Mouse (Mus musculus) lung, postnatal 25 days (tissue): ENCODE data around the gene Synrg.

ENCODE experiments used
- DNase-seq: peaks from one replicate; pipeline ENCODE4 v3.0.0; 2022; ENCODE audit warnings: low spot score

Synrg gene

DNA sequence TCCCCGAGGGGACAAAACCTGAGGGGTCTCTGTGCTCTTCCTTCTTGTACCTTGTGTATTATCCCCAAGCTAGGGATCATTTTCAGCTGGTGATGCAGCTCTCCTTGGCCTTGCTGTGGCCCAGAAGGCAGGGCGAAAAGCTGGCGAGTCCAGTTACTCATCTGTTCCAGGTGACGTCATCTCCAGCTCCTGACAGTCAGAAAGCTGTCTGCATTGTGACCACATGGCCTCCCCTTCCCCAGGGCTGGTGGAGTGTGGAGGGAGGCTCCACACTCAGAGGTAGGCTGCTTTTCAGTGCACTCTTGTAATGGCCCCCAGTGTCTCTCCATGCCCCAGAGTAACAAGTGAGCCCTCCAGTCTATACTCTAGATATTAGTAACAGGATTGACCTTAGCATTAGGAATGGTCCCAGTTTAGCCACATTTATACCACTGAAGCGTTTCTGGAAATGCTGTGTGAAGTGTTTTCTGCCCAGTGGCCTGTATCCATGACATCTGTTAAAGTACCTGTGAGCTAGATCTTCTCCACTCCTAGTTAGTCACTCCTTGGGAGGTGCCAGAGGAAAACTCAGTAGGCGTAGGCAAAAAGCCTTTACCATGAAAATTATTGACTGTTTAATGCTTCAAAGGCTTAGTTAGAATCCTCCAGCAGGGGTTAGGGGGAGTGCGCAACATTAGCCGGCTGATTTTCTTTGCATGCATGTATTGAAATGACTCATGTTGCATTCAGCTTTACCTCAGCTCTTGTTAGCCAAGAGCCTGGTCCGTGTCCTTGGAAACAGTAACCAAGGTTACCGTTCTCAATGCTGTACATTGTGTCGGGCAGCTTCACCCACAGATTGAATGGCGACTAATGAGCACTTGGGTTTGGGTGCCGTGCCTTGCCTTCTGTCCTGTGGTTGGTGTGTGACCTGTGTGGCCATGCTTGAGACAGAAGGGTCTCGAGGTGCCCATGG, 78.9 kb downstream of the Synrg start:
- no peak for DNase-seq

DNA sequence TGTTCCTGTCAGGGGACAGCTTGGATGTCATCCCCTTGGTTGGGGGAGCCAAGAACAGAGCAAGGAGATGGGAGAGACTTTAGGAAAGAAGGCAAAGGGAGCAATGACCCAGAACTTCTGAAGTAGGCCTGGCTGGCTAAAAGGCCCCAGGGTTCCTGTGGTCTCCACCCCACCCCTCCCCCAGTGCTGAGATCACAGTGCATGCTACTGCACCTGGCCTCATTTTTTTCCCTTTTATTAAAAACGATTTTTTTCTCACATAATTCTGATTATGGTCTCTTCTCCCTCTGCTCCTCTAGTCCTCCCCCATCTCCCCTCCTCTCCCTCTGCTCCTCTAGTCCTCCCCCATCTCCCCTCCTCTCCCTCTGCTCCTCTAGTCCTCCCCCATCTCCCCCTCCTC, 80.8 kb downstream of the Synrg start:
- DNase-seq = no peak

DNA sequence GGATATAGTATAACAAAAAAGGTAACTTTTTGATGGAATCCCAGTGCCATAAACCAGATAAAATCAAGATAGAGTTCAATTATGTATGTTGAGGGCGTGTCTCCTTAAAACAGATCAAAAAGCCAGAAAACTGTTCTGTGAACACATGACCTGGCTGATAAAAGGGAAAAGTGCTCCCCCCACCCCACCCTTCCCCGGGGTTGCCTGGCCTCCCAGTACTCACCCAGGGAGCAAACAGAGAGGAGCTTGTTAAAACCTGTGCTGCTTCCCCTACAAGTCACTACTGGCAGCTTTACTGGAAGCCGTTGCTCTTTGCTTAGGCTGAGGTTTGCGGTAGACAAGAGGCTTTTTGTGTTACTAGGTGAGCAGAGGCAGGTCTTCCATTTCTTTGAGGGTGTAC, 83.0 kb downstream of the Synrg start:
- no peak for DNase-seq

DNA sequence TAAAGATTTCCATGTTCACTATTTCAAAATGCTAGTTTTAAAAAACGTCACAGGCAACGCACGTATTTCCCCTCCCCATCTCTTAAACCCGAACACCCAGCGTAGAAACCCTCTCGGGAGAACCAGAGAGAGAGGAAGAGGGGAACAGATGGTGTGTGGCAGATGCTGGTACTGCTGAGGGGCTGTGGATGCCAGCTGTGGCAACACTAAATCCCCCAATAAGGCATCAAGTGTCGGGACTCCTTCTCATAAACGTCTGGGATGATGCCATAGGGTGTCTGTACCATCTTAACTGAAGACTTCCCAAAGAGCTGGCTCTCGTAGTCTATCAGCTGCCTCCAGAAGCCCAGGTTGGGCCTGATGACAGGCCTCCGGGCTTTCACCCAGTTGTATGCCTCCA, 84.2 kb downstream of the Synrg start:
- DNase-seq = no peak

DNA sequence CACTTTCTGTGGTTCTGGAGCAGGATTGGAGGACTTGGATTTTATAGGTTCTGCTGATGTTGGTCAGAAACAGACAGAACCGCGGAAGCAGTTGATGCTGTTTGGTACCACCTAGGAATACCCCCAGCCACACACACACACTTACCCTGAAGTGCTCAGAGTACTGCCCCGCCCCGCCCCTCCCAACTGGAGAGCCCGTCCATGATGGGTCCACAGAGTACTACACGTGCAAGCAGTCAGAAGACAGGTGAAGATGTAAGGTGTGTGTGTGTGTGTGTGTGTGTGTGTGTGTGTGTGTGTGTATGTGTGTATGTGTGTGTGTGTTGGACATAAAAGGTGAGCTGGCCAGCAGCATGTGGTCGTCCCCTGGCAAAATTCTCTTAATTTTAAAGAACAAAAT, 88.8 kb downstream of the Synrg start:
- DNase-seq = no peak

DNA sequence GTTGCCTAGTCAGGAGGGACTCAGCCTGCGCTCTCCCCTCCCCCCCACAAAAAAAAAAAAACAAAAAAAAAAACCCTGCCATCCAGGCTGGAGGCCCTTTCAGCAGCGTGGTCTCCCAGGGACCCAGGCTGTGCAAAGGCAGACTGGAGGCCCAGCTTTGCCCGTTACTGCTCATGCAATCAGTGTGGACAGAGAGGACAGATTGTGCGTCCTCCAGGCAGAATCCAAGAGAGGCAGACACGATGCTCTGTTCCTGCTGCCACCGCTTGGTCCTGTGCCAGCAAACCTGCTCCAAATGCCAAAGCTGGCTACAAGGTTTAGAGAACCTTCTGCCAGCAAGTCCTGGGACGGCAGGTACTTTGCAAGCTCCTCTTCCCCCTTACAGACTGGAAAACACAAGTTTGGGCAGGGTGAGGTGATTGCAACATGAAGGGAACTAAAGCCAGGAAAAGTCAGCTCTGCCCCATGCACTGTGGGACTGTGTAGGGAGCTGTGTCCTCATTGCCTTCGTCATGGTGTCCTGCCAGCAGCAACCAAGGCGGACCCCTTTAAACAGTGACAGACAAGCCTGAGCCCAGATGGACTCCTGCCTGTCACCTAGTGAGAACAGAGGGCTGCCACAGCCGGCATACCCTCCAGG, 89.4 kb downstream of the Synrg start:
- peak; percentile 43 for DNase-seq

DNA sequence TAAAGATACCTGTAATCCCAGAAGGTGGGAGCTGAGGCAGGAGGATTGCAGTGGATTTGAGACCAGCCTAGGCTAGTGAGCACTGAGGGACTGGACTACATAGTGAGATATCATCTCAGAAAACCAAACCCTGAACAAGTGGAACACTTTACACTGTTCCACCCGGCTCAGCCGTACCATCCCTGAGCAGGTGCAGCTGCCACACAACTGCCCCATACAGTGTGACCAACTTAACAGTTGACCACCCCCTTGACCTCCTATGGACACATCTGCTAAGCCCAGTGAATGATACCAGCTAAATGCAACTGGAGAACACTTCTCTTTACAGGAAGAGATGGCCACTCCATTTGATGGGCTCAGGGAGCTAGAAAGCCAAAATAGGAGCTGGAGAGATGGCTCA, 93.2 kb downstream of the Synrg start:
- no peak for DNase-seq

DNA sequence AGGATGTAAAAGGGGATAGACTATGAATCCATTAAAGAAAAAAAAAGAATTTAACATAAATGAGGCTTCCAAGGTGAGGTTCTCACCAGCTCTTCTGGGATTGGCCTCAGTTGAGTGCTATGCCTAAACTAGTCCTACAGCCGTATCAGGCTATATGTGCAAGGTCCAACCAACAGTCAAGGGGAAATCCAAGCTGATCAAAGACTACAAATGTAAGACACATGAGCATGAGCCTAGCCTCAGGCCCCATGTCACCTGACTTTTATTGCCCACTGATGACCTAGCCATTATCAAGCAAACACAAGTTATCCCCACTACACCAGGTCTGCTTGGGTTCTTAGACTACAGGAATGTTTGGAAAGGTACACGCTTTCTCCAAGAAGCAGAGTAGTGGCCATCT, 95.6 kb downstream of the Synrg start:
- no peak for DNase-seq

DNA sequence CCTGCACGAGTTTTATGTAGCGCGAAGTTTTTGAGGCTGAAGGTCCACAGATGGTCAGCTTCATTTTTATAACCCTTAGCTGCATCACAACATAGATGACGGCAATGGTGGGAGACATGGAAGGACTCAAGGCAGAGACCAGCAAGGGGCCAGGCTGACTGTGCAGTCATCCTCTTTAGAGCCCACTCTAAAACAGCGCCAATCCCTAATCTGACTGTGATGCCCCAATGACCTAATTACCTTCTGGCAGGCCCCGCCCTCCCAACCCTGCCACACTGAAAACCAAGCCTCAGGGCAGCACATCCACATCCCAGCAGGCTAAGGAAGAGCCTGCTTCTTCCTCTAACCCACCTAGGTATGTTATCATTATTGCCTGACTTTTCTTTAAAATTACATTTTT, 96.4 kb downstream of the Synrg start:
- no peak for DNase-seq

DNA sequence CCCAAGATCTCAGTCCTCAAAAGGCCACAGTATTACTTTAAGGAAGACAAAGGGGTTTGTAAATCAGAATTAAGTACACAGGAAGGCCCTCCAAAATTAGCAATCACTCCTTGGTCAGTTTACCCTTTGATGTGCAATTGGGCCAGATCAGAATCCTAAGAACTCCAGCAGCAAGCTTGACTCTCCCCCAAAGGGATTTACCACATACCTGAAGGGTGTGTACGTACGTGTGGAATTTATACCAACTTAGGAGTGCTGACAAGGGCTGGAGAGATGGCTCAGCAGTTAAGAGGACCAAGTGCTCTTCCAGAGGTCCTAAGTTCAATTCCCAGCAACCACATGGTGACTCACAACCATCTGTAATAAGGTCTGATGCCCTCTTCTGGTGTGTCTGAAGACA, 97.7 kb downstream of the Synrg start:
- no peak for DNase-seq

DNA sequence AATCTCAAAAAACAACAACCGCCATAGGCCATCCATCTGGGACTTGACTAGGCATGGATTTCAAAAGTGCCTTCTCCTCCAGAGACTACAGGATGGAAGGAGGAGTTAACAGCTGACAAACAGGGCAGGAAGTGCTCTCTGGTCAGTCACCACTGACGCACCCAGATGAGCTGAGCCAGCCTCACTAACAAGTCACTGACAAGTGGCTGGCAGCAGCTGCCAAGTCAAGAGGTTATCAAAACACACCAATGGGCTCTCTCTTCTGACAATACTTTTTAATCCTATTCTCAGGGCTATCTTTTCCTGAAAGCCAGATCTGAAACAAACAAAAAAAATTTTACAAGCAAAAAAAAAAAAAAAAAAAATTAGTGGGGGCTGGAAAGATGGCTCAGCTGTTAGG, 98.6 kb downstream of the Synrg start:
- peak; percentile 45 for DNase-seq

DNA sequence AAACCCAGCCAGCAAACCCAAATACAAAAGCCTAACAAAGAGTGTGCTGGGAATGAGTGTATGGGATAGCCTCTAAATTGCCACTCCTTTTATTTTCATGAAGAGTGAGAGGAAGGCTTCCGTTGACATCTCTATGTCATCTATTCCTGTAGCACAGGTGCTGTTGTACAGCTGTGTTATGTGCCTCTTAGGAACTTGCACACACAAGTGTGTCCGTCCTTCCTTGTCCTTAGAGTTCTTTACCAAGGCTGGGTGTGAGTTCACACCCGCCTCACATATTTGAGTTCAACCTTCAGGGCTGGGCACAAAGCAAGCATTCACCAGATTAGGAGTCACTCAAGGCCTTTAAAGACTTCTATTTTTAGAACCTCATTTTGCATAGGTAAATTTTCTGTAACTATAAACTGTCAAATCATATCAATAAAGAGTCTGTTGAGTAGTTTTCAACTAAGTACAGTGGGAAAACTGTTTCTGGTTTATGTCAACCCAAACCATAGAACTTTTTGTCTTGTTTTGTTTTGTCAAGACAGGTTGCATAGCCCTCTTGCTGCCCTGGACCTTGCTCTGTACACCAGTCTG, 99.5 kb downstream of the Synrg start:
- no peak for DNase-seq

DNA sequence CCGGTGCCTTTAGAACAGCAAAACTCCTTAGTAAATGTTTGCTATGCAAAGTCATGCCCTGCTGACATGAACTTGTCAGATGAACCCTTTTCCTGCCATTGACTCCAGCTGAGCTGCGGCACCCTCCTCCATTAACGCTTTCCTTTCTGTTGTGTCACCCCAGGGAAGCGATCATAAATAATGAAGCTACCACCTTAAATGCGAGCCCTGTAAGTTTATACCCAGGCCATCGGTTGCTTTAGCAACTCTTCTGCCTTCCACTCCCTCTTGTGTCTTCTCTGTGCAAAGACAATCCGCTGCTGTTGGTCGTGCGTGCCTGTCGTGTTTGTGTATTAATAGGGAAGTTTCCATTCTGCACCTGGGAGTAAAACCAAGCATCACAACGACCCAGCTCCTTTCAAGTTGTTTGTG, 101.8 kb downstream of the Synrg start:
- no peak for DNase-seq

DNA sequence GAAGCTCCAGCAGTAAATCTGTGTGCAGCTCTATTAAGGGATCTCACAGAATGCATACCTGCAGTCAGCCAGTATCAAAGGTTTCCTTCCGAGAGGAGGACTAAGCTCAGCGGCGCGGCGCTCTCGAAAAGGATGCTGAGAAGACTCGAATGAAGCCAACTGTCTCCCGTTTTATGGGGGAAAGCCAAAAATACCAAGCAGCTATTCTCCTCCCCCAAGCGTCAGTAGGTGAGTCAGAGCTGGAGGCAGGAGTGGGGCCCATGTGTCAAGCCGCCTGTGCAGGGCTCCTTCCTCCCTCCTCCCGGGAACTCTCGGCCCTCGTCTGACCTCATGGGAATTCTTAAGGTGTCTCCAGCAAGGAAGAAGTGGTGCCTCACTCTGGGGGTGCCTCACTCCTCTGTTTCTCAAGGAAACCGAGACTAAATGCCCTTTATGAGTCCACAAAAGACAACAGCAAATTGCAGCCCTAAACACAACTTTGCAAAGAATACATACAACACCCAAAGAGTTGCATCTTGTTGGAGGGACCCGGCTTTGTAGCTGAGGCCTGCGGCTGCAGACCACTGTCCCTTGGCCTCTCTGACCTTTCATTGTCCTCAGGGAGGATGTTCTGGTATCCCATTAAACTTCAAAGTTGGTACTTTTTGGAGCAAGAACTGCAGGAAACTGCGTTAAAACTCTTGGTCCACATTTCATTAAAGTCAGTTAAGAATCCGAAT, 102.9 kb downstream of the Synrg start:
- peak; percentile 67 for DNase-seq

DNA sequence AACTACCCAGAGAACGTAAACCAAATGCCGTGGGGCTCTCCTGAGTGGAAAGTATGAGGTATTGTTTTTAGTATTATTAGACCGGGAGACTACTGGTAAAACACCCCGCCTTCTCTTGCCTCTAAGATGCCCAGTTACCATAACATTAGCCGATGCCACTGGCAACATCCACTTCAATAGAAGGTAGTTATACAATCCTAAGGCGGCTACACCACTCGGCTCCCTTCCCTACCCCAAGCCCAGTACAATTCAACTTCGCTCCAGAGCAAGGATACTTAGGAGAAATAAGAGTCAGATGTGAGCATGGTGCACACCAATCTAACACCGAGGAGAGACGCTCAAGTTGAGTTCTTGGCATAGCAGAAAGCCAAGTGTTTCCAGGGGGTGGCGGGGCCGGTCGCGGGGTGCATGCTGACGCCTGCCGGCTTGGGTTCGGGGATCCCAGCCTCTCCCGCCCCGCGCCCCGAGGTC, 103.5 kb downstream of the Synrg start:
- DNase-seq = peak; percentile 59

DNA sequence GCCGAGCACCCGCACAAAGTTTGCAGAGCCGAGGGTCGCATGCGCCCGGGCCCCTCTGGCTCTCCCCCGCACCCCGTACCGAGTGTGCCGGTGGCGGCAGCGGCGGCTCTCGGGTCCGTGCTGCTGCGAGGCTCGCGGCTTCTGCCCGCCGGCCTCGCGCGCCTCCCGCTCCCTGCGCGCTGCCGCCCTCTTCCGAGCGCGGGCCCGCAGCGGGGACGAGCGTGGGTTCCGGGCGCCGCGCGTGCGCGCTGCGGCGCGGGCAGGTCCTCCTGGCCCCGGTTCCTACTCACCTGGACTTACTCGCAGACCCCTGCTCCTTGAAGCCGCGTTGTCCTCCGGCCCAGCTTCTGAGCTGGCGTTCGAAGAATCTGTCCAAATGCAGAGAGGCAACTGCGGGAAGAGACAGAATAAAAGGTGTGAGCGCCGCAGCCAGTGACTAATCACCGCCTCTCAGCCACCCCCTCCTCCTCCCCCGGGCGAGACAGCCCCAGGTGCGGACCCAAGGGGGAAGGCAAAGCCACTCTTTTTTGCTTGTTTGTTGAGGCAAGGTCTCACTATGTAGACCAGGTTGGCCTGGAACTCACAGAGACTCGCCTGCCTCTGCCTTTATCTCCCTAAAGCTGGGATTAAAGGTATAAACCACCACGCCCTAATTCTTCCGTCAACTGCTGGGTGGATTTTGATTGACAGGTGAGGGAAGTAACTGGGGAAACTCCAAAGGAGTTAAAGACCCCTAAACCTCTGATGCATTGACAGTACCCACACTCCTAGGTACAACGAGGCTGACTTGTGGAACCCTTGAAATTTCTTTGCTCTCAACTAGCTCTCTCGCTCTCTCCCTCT, 104.2 kb downstream of the Synrg start:
- peak; percentile 42 for DNase-seq

DNA sequence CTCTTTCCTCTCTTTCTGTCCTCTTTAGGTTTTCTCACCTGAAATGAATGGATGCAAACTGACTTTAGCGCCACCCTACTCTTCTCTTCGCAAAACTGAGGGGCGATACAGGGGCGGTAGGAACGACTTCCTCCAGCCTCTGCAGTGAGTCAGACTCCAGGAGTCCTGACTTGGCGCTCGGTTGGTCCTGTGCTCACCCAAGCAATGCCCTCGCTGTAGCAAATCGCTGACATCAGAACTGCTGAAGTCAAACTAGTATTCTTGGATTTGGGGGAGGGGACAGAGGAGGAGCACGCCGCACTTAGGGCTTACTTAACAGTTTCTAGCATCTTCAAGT, 104.8 kb downstream of the Synrg start, which contains the start of gene Dusp14:
Gene Dusp14, minus strand, starts transcription at position 228 of the 337 bp plus-strand sequence.
- no peak for DNase-seq

DNA sequence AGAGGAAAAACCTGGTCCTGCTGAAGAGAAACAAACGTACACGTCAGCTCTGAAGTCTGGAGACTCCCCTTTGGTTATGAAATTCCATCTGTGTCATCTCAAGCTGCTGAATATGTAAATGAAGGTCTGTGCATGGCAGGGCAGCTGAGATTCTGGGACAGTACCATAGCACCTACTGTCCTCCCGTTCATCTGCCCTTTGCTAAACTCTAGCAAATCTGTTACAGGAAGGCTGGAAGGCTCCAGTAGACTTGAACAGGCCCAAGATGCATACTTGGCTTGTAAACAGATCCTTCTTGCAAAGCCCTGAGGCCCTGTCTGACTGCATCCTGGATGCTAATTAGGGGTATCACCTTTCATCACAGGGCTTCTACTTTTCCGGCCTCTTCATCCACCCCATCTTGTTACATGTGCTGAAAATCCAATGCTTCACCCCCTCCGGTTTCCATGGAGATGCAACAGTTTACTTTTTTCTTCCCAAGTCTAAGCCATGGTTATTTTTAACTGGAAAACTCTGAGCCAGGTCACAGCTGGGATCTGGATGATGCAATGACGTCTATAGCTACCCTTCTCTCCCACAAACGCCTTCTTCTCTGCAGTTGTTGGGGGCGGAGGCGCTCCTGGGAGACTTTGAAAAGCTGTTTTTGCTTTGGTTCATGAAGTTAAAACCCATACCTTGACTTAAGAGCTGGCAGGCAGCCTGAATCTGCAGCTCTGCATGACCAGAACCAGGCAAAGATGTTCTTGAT, 108.8 kb downstream of the Synrg start:
- DNase-seq = peak; percentile 44

DNA sequence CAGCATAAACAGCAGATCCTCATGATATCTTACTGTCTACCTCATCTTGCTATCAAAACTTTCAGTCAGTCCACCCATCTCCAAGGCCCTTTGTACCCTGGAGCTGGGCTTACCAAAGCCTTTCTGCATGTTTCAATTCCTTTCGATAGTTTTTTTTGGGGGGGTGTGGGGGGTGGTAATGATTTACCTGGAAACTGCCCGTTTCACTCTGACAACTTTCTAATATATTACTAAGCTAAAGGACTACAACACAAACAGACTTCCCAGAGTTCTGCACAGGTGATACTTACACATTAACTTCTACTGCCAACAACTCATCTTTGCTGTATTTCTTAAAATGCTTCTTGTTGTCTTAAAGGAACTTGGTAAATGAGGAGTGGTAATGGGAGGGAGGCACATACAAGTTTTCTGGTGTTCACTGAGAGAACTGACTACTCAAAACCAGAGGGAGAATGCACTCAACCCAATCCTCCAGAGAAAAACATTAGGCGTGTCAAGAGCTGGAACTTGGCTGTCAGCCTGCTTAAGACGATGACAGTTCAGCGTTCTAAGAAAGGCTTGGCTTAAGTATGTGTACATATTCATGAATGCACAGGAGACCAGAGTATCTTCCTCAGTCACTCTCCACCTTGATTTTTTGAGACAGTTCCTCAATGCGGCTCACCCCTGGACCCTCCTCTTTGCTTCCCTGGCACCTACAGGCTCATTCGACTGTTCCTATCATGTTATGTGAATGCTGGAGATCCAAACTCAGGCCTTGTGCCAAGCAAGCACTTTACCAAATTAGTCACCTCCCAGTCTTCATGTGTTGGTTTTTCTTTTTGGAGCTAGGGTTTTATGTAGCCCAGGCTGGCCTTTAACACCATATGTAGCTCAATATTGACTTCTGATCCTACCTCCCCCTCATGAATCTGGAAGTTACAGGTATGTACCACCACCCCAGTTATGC, 109.9 kb downstream of the Synrg start:
- DNase-seq = peak; percentile 72

DNA sequence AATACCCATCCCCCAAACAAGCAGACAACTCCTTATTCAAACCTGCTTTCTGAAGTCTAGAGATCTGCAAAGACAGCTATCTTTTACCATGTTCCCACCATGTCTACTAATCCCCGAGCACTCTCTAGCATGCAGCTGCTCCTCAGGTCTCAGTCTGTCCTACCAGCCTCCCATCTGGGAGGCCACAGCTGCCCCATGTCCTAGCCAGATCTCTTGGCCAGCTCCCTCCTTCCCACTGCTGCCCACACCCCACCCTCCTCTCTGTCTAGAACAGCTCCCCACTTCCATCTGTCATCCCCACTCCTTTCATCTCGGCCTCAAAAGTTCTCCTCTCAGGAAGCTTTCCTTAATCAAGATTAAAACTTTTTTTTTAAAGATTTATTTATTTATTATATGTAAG, 112.8 kb downstream of the Synrg start:
- DNase-seq = no peak
